Mouse (Mus musculus) ES-Bruce4 (cell line): ENCODE results near the gene Tenm1.

Source experiments
- CTCF ChIP-seq: IDR thresholded peaks from one replicate; pipeline ENCODE4 v1.8.1; 2011; ENCODE audit warnings: low read depth, low read length
- POLR2A ChIP-seq: IDR thresholded peaks from one replicate; pipeline ENCODE4 v1.8.1; 2011; ENCODE audit warnings: low read length; ENCODE audit not compliant: insufficient read depth

DNA sequence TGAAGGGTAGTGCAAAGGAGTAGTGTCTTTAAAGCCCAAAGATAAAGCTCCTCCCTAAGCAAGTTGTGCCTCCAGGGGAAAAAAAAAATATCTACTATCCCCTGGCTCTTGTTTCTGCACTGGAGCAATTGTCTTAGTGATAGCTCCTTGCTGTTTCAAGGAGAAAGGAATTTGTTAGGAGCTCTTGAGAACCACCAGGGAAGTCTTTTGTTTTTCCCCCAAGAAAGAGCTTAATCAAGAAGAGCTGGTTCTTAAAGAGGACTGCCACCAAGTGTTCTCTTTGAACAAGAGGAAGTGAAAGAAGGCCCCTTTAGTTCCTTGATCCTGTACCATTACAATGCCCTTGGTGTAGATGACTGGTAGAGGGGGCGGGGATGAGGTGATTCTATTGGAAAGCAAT is 56.4 kb downstream of the Tenm1 start:
- TF ChIP-seq CTCF (no peak), POLR2A (no peak)
